Mouse (Mus musculus): Measurements from ENCODE around the gene 2410015M20Rik. TPM values are rescaled to one million over a fixed set of nuclear protein-coding genes. Genes with fewer than 3 reads are reported as not detected.

Gene 2410015M20Rik
- polyA plus RNA-seq, 1 experiment from 2014 or later: 259 TPM

- Histone ChIP-seq H3K27me3 (ENCODE audit: insufficient read depth, low read length) (no peaks in the 10 kb centered on the region), H3K36me3 (replicated peaks; ENCODE audit: insufficient read depth, low read length) (peaks cover 35% of the 10 kb centered on the region), H3K4me2 (ENCODE audit: low read depth, low read length) (no peak overlapping the region), H3K4me3 (ENCODE audit: low read depth, low read length) (no peak overlapping the region), H3K9me3 (ENCODE audit: low read length) (no peaks in the 10 kb centered on the region), H3K4me1 (ENCODE audit: insufficient read depth) (no peaks in the 10 kb centered on the region), H3K9ac (replicated peaks) (no peak overlapping the region), H3K27ac (ENCODE audit: low read depth) (no peak overlapping the region)
- TF ChIP-seq CTCF (IDR thresholded peaks at IDR 0.05; ENCODE audit: low read depth) (no peak), EP300 (IDR thresholded peaks at IDR 0.05; ENCODE audit: low read depth) (no peak)
- 63% methylated on average over 3 of the region's 3 CpGs for WGBS (ENCODE audit: insufficient replicate concordance)
- DNase-seq (peak; percentile 60), ATAC-seq (peak; percentile 47)
These were observed 50.2 kb downstream of the 2410015M20Rik start for GRCm38 (mm10) chr17:56559386-56559785.

GRCm38 (mm10) chr17:56558448-56558847, 51.1 kb downstream of the 2410015M20Rik start:
- no peak for ATAC-seq
- peak; percentile 76 for DNase-seq
- 12% methylated on average over 3 of the region's 3 CpGs for WGBS (ENCODE audit: insufficient replicate concordance)

More at GRCm38 (mm10) chr17:56558448-56558847, 51.1 kb downstream of the 2410015M20Rik start:
- H3K27ac ChIP-seq (ENCODE audit: low read depth): no peak overlapping the region
- H3K4me3 ChIP-seq (ENCODE audit: low read depth, low read length): no peak overlapping the region
- no peaks in the 10 kb centered on the region for H3K27me3 ChIP-seq (ENCODE audit: insufficient read depth, low read length)
- no peak for TF ChIP-seq EP300 (IDR thresholded peaks at IDR 0.05; ENCODE audit: low read depth)
- peak; percentile 86 for TF ChIP-seq CTCF (IDR thresholded peaks at IDR 0.05; ENCODE audit: low read depth)
- H3K9me3 ChIP-seq (ENCODE audit: low read length): no peaks in the 10 kb centered on the region
- peaks cover 26% of the 10 kb centered on the region for H3K36me3 ChIP-seq (replicated peaks; ENCODE audit: insufficient read depth, low read length)
- no peaks in the 10 kb centered on the region for H3K4me1 ChIP-seq (ENCODE audit: insufficient read depth)
- H3K9ac ChIP-seq (replicated peaks): no peak overlapping the region
- H3K4me2 ChIP-seq (ENCODE audit: low read depth, low read length): no peak overlapping the region

Other genes with a start within 250 kb of the 2410015M20Rik start
- 3.4 TPM in 2 replicates for gene Ptprs, start 133.3 kb downstream of the 2410015M20Rik start, polyA plus RNA-seq (2015; fragmentation: Nextera tagmentation; extraction: Ambion mirVana)
- not detected in 2 replicates for gene Znrf4, start 97.3 kb downstream of the 2410015M20Rik start, polyA plus RNA-seq (2015; fragmentation: Nextera tagmentation; extraction: Ambion mirVana)
- gene Gm20219, start 55.4 kb downstream of the 2410015M20Rik start, polyA plus RNA-seq (2015; fragmentation: Nextera tagmentation; extraction: Ambion mirVana): 0.08 TPM in 2 replicates
- gene Safb2, start 25.2 kb downstream of the 2410015M20Rik start, polyA plus RNA-seq (2015; fragmentation: Nextera tagmentation; extraction: Ambion mirVana): 19.7 and 23.1 TPM in 2 replicates
- 27.0 and 28.4 TPM in 2 replicates for gene Safb, start 24.9 kb downstream of the 2410015M20Rik start, polyA plus RNA-seq (2015; fragmentation: Nextera tagmentation; extraction: Ambion mirVana)
- gene Rpl36, start 3.6 kb upstream of the 2410015M20Rik start, polyA plus RNA-seq (2015; fragmentation: Nextera tagmentation; extraction: Ambion mirVana): 1,436 and 1,479 TPM in 2 replicates
- gene Lonp1, start 17.1 kb upstream of the 2410015M20Rik start, polyA plus RNA-seq (2015; fragmentation: Nextera tagmentation; extraction: Ambion mirVana): 29.8 and 31.9 TPM in 2 replicates
- 0.33 and 0.60 TPM in 2 replicates for gene Catsperd, start 18.4 kb upstream of the 2410015M20Rik start, polyA plus RNA-seq (2015; fragmentation: Nextera tagmentation; extraction: Ambion mirVana)
- gene Ranbp3, start 63.5 kb upstream of the 2410015M20Rik start, polyA plus RNA-seq (2015; fragmentation: Nextera tagmentation; extraction: Ambion mirVana): 19.6 and 21.8 TPM in 2 replicates
- 281 and 298 TPM in 2 replicates for gene Ndufa11, start 108.0 kb upstream of the 2410015M20Rik start, polyA plus RNA-seq (2015; fragmentation: Nextera tagmentation; extraction: Ambion mirVana)
- gene Vmac, start 108.3 kb upstream of the 2410015M20Rik start, polyA plus RNA-seq (2015; fragmentation: Nextera tagmentation; extraction: Ambion mirVana): 3.3 and 4.1 TPM in 2 replicates
- 1.2 and 2.2 TPM in 2 replicates for gene Nrtn, start 147.8 kb upstream of the 2410015M20Rik start, polyA plus RNA-seq (2015; fragmentation: Nextera tagmentation; extraction: Ambion mirVana)
- 9.1 TPM in 2 replicates for gene Dus3l, start 155.0 kb upstream of the 2410015M20Rik start, polyA plus RNA-seq (2015; fragmentation: Nextera tagmentation; extraction: Ambion mirVana)
- gene Prr22, start 160.5 kb upstream of the 2410015M20Rik start, polyA plus RNA-seq (2015; fragmentation: Nextera tagmentation; extraction: Ambion mirVana): 0.20 and 0.23 TPM in 2 replicates
- gene Rfx2, start 221.2 kb upstream of the 2410015M20Rik start, polyA plus RNA-seq (2015; fragmentation: Nextera tagmentation; extraction: Ambion mirVana): 3.1 and 3.6 TPM in 2 replicates